Mouse (Mus musculus) intestine, postnatal 0 days (tissue): ENCODE results near the gene Brd4. TPM values are rescaled to one million over a fixed set of nuclear protein-coding genes. Genes with fewer than 3 reads are reported as not detected.
A peak's percentile ranks its signal among the peaks of the same experiment; 100 is the strongest.

Source experiments
- ATAC-seq: fragments of 200-750 bp; cut with Nextera tagmentation; 2 replicates; pipeline ENCODE4 v1.8.0; 2017; ENCODE audit warnings: mild to moderate bottlenecking, moderate TSS enrichment, moderate library complexity
- H3K27ac ChIP-seq: fragments of 300-500 bp; sonication (generic); 2 replicates; pipeline ENCODE4 v1.5.1; 2014; ENCODE audit warnings: mild to moderate bottlenecking, low read depth, low read length, moderate library complexity
- H3K27me3 ChIP-seq: fragments of 300-500 bp; sonication (generic); replicated peaks from 2 replicates; pipeline ENCODE4 v1.6.1; 2014; ENCODE audit warnings: low read length, mixed read lengths; ENCODE audit not compliant: control insufficient read depth, insufficient read depth
- H3K36me3 ChIP-seq: fragments of 300-500 bp; sonication (generic); 2 replicates; pipeline ENCODE4 v1.6.1; 2014; ENCODE audit warnings: mild to moderate bottlenecking, moderate library complexity; ENCODE audit not compliant: control insufficient read depth, insufficient read depth
- H3K4me1 ChIP-seq: fragments of 300-500 bp; sonication (generic); replicated peaks from 2 replicates; pipeline ENCODE4 v1.6.1; 2014; ENCODE audit warnings: antibody characterized with exemption, low read length, mixed read lengths; ENCODE audit not compliant: control insufficient read depth, insufficient read depth
- H3K4me2 ChIP-seq: fragments of 300-500 bp; sonication (generic); replicated peaks from 2 replicates; pipeline ENCODE4 v1.6.1; 2014; ENCODE audit warnings: low read depth, mild to moderate bottlenecking, moderate library complexity
- H3K4me3 ChIP-seq: fragments of 300-500 bp; sonication (generic); 2 replicates; pipeline ENCODE4 v1.5.1; 2014; ENCODE audit warnings: low read depth, low read length
- H3K9ac ChIP-seq: fragments of 300-500 bp; sonication (generic); 2 replicates; pipeline ENCODE4 v1.6.1; 2014; ENCODE audit warnings: mild to moderate bottlenecking, low read depth, low read length
- H3K9me3 ChIP-seq: fragments of 300-500 bp; sonication (generic); 2 replicates; pipeline ENCODE4 v1.6.1; 2016; ENCODE audit warnings: mixed run types; ENCODE audit not compliant: control insufficient read depth
- CTCF ChIP-seq: sonication (generic); IDR thresholded peaks from 2 replicates; pipeline ENCODE4 v1.5.1; 2016; ENCODE audit warnings: low read depth, mild to moderate bottlenecking, control low read depth, antibody characterized with exemption, moderate library complexity
- WGBS: fragments of 180-500 bp; shearing (Covaris S2); extraction: QIAGEN DNeasy Blood & Tissue Kit; methylation state at CpG from one replicate; pipeline ENCODE4 v1.1.7; 2014; 5-methylcytosine and 5-hydroxymethylcytosine counted together
- polyA plus RNA-seq: library from polyadenylated mRNA; unstranded; fragments of >200 nt; fragmentation: Nextera tagmentation; extraction: Ambion mirVana; gene quantifications from 2 replicates; pipeline ENCODE4 v1.2.1, GENCODE M21; 2015

Brd4 gene
- polyA plus RNA-seq, 1 experiment from 2014 or later: 36.7 TPM

DNA sequence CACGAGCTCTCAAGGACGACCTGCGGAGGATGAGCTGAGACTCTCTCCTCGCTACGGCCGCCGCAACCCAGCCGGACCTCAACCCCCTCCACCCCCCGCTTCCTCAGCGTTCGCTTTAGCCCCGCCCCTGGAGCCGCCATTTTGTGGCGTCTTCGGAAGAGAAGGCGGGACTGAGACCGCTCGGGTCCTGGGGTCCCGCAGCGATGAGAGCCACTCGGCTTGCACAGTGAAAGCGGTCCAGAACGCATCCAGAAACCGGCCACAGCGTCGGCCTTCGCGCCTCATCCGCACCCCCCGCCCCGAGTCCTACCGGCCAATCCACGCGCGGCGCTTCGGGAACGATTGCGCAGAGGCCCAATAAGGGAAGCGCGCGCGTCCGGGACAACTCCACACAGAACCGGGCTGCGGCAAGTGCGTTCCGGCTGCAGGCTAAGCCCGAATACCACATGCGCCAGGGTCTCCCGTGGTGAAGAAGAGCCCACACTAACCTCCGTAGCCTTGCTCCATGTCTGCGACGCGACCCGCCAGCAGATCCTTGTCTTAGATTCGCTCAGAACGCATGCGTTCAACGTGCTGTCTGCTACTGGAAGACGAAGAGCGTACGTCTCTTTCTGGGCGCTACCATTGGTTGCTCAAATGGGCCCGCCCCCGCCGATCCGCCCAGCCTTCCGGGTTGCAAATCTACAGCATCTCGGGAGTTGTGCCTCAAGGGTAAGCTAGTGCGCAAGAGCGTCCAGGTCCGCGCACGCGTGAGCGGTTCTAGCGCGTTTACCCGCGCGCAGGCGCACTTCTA lies 36.3 kb upstream of the Brd4 start, which contains the start of gene Akap8:
TSS of gene Akap8 (minus strand) at position 642 of the 793 bp plus-strand sequence.
- under 1% methylated on average over 83 of the region's 83 CpGs for WGBS

DNA sequence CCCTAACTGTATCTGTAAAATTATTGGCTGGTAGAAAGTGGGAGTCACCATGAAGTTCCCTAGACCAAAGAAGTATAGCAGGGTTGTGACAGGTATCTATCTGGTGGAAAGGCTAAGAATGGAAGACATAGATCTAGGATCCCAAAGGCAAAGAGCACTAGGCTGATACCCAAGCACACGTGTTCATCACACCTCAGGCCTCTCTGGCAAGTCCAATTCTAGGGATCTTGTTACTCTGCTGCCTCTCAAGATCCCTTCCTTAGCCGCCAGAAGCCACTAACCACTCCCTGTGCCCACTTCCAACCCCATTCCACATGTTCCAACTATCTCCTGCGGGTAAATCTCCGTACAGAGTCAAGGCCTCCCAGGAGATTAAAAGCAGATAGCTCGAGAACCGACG lies 35.4 kb upstream of the Brd4 start:
- Histone ChIP-seq H3K27me3 (no peaks in the 10 kb centered on the region), H3K4me1 (no peaks in the 10 kb centered on the region), H3K27ac (peak overlapping the region; percentile 93), H3K4me3 (peak overlapping the region; percentile 93), H3K36me3 (peaks cover 30% of the 10 kb centered on the region), H3K9ac (peak overlapping the region; percentile 81), H3K4me2 (peak overlapping the region; percentile 85), H3K9me3 (no peaks in the 10 kb centered on the region)
- WGBS: 0% methylated on average over 7 of the region's 7 CpGs
- ATAC-seq: no peak
- no peak for TF ChIP-seq CTCF

More for the DNA sequence above, 36.3 kb upstream of the Brd4 start, which contains the start of gene Akap8:
- peak; percentile 97 for ATAC-seq
- TF ChIP-seq CTCF: no peak; the same call in 1 of the 2 replicates
- H3K4me2 ChIP-seq: peak within 1 kb of the TSS; percentile 85
- no peaks in the 10 kb centered on the region for H3K4me1 ChIP-seq
- peak within 1 kb of the TSS; percentile 93 for H3K4me3 ChIP-seq
- peak within 1 kb of the TSS; percentile 81 for H3K9ac ChIP-seq
- no peaks in the 10 kb centered on the region for H3K9me3 ChIP-seq
- no peaks in the 10 kb centered on the region for H3K27me3 ChIP-seq
- H3K36me3 ChIP-seq: peaks cover 23% of the 10 kb centered on the region
- H3K27ac ChIP-seq: peak within 1 kb of the TSS; percentile 93

DNA sequence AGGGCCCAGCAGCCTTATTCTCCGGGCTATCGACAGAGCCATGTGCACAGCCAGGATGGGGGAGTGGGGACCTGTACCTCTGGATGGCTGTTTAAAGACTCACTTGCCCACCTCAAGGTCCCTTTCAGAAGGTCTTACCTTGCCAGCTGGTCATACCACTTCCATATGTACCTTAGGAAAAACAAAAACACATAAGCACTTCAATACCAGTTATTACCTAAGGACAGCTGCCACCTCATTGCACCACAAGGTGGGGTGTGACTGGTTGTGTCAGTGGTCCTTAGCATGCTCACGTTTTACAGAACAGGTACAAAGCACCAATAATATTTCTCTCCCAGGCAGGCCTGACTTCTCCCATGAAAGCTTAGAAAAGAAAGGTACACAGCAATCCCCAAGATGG lies 33.2 kb upstream of the Brd4 start:
- Histone ChIP-seq H3K27ac (no peak overlapping the region), H3K27me3 (no peaks in the 10 kb centered on the region), H3K4me2 (no peak overlapping the region), H3K36me3 (peaks cover 51% of the 10 kb centered on the region), H3K4me1 (no peaks in the 10 kb centered on the region), H3K4me3 (no peak overlapping the region), H3K9ac (no peak overlapping the region), H3K9me3 (no peaks in the 10 kb centered on the region)
- TF ChIP-seq CTCF: peak; percentile 15; the same call in 1 of the 2 replicates
- ATAC-seq: no peak
- 77% methylated on average over 3 of the region's 3 CpGs for WGBS

DNA sequence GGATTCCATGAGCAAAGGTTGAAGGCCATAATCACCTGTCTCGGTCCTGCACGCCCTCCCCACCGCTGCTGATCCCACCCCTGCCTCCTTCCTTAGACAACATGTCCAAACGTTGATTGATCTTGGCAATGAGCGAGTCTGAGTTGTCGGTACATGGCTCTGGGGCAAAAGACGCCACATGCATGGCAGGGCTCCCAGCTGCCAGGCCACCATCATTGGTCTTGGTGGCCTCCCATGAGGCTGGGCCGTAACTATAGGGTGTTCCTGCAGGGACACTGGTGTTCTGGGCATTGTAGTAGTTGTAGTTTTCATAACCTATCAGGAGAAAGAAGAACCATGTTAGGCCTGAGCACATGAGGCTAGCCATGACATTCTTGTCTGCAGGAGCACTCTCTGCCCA lies 32.5 kb upstream of the Brd4 start:
- H3K9me3 ChIP-seq: no peaks in the 10 kb centered on the region
- H3K9ac ChIP-seq: no peak overlapping the region
- no peak overlapping the region for H3K27ac ChIP-seq
- no peaks in the 10 kb centered on the region for H3K27me3 ChIP-seq
- no peak for TF ChIP-seq CTCF
- no peaks in the 10 kb centered on the region for H3K4me1 ChIP-seq
- no peak for ATAC-seq
- H3K4me2 ChIP-seq: no peak overlapping the region
- H3K4me3 ChIP-seq: no peak overlapping the region
- 89% methylated on average over 8 of the region's 8 CpGs for WGBS
- H3K36me3 ChIP-seq: peaks cover 58% of the 10 kb centered on the region

DNA sequence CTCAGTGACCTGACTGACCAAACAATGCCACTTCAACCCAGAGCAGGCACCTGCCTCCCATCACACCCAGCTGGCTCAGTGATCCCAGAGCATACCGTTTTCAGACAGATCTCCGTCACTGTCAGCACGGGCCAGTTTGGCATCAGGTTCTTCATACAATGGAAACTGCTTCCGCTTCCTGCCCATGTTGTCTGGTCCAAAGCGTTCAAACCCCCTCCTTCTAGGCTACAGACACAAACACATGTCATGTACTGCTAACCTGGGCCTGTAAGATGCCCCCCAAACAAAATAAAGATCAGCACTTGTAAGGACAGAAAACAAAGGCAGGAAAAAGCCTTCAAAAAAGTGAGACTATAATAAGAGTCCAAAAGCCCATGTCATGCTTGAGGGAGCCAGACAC lies 31.0 kb upstream of the Brd4 start:
- Histone ChIP-seq H3K27me3 (no peaks in the 10 kb centered on the region), H3K27ac (no peak overlapping the region), H3K4me1 (no peaks in the 10 kb centered on the region), H3K9ac (no peak overlapping the region), H3K4me3 (no peak overlapping the region), H3K4me2 (no peak overlapping the region), H3K9me3 (no peaks in the 10 kb centered on the region), H3K36me3 (peaks cover 73% of the 10 kb centered on the region)
- WGBS: 92% methylated on average over 5 of the region's 5 CpGs
- ATAC-seq: no peak
- TF ChIP-seq CTCF: no peak

DNA sequence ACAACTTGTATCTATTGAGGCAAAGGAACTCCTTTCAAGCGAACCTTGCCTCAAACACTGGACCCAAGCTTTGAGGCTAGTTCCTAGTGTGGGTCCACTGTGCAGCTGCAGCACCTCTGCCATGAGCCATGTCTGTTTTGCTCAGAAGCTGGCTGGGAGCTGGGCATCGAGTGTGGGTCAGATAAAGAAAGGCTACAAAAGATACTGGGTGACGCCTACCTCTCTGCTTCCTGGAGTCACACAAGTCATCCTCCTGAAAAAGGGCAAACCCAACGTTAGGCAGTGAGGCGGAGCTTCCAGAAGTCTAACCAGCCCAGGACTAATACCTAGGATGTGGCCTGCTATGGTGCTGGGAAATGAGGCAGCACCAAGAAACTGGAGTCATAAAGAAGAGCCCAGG lies 29.4 kb upstream of the Brd4 start:
- Histone ChIP-seq H3K9ac (no peak overlapping the region), H3K4me3 (no peak overlapping the region), H3K4me2 (no peak overlapping the region), H3K4me1 (no peaks in the 10 kb centered on the region), H3K36me3 (peaks cover 89% of the 10 kb centered on the region), H3K9me3 (no peaks in the 10 kb centered on the region), H3K27me3 (no peaks in the 10 kb centered on the region), H3K27ac (no peak overlapping the region)
- 72% methylated on average over 5 of the region's 5 CpGs for WGBS
- no peak for ATAC-seq
- no peak for TF ChIP-seq CTCF
